In the genomic region with DNA sequence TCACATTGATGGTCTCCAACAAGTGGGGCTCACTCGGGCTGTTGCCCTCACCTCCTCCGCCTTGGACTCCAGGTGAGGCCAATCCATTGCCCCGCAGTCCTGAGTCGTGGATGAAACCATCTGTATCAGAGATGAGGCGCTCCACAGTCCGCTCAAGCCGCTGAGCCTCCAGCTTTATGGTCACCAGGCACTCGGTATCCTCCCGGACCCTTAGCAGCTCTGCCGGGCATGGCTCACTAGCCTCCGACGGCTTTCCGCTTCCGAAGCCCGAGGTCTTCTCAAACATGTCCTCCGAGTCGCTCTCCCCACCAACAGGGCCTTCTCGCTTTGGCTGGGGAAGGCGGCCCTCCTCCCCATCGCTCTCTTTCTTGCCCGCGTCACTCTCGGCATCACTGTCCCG, we compare ENCODE assay signal across 23 mouse cellular contexts.
DNase-seq lines count a peak whose midpoint lies in the region; TF ChIP-seq lines count a peak whose summit lies in the region.
"Had no signal": no experiment of that assay in that cellular context is flagged by ENCODE, and none has a peak within 500 bp of the region (broad histone marks: within the 10 kb centered on the region; RNA-seq: fewer than 3 reads in every experiment).

No protein-coding gene starts in this region.

- H3K27me3 ChIP-seq in E14TG2a.4 (ENCODE audit: insufficient read depth, low read length) = no peaks in the 10 kb centered on the region
- H3K27me3 ChIP-seq: CH12.LX; embryonic facial prominence, embryonic 12.5 days; embryonic facial prominence, embryonic 15.5 days; forebrain, embryonic 12.5 days; forebrain, embryonic 15.5 days; Patski had no signal

- no peak overlapping the region for H3K4me3 ChIP-seq in left cerebral cortex, adult 2 months
- H3K4me3 ChIP-seq in E14TG2a.4 (replicated peaks; ENCODE audit: low read length) (peak overlapping the region; percentile 64), ES-E14 (ENCODE audit: insufficient read depth in 1 of 2, low read depth in 1 of 2, low read length in 2 of 2, poor library complexity in 1 of 2, severe bottlenecking in 1 of 2) (peak overlapping the region in 1 of 2 experiments; percentile 21; a peak in 3 of 4 replicates)
- H3K4me3 ChIP-seq: embryonic facial prominence, embryonic 12.5 days; embryonic facial prominence, embryonic 15.5 days; forebrain, embryonic 12.5 days; forebrain, embryonic 15.5 days; hindbrain, embryonic 10.5 days had no signal

- no peaks in the 10 kb centered on the region for H3K9me3 ChIP-seq in E14TG2a.4 (ENCODE audit: low read length)
- H3K9me3 ChIP-seq in ES-E14 (ENCODE audit: control insufficient read depth, insufficient read depth, low read depth, low read length) = no peaks in the 10 kb centered on the region
- H3K9me3 ChIP-seq: embryonic facial prominence, embryonic 12.5 days; embryonic facial prominence, embryonic 15.5 days; forebrain, embryonic 12.5 days; forebrain, embryonic 15.5 days; hindbrain, embryonic 10.5 days had no signal

- H3K4me1 ChIP-seq in E14TG2a.4 (replicated peaks; ENCODE audit: low read depth, low read length) (peaks cover 61% of the 10 kb centered on the region), ES-E14 (ENCODE audit: control insufficient read depth in 2 of 2, insufficient read depth in 2 of 2, low read length in 2 of 2, poor library complexity in 1 of 2) (peaks cover 2 to 21% of the 10 kb centered on the region in 2 experiments)

- peak overlapping the region; percentile 3; the same call in 1 of the 2 replicates for H3K9ac ChIP-seq in ES-E14 (ENCODE audit: insufficient read depth, low read depth, low read length, poor library complexity, severe bottlenecking)
- H3K9ac ChIP-seq: embryonic facial prominence, embryonic 12.5 days; embryonic facial prominence, embryonic 15.5 days; forebrain, embryonic 12.5 days; forebrain, embryonic 15.5 days; hindbrain, embryonic 14.5 days had no signal

- no peak for TF ChIP-seq CTCF in left cerebral cortex, adult 2 months (IDR thresholded peaks at IDR 0.05)
- no peak for TF ChIP-seq CTCF in E14TG2a.4 (conservative IDR thresholded peaks at IDR 0.05; ENCODE audit: low read length)

- intact Hi-C loops in left cerebral cortex, adult 2 months (cut with DNase I) = no loop called here
- intact Hi-C loops in left cerebral cortex, postnatal 25 days (cut with DNase I) = no loop called here

- peak; percentile 48 to 50 for DNase-seq in cerebellum, postnatal 25 days
- no peak for DNase-seq in cerebellum, adult 11 months
- DNase-seq in left cerebral cortex, adult 2 months (ENCODE audit: extremely low spot score in 1 of 2, low spot score in 2 of 2) = no peak
- no peak for DNase-seq in left cerebral cortex, postnatal 25 days (ENCODE audit: low spot score in 2 of 2)
- no peak for DNase-seq in ES-E14 (ENCODE audit: low read depth, low spot score)
- no peak for DNase-seq in ovary, postnatal 10 days (ENCODE audit: low spot score)
- DNase-seq: adrenal gland, postnatal 10 days; adrenal gland, postnatal 36 days; B cell, adult 2 months; cerebellum, adult 8-10 months; gastrocnemius, postnatal 10 days; gastrocnemius, postnatal 36 days had no signal

- H3K27ac ChIP-seq in left cerebral cortex, adult 2 months = peak overlapping the region; percentile 30; the same call in 1 of the 2 replicates
- no peak overlapping the region for H3K27ac ChIP-seq in ES-E14 (ENCODE audit: insufficient read depth, low read depth, low read length, poor library complexity, severe bottlenecking)
- H3K27ac ChIP-seq: embryonic facial prominence, embryonic 12.5 days; embryonic facial prominence, embryonic 15.5 days; forebrain, embryonic 12.5 days; forebrain, embryonic 15.5 days; hindbrain, embryonic 10.5 days; hindbrain, embryonic 14.5 days; hindbrain, postnatal 0 days had no signal

- in situ Hi-C loops in ES-E14 (cut with MboI; ENCODE audit: low sequenced_read_pairs in 2 of 2, unreplicated experiment in 2 of 2) = no loop called here

- H3K36me3 ChIP-seq in E14TG2a.4 (ENCODE audit: insufficient read depth, low read length) (peaks cover 96% of the 10 kb centered on the region), ES-E14 (ENCODE audit: control insufficient read depth, insufficient read depth, low read length, poor library complexity, severe bottlenecking) (peaks cover 56% of the 10 kb centered on the region)
- H3K36me3 ChIP-seq: embryonic facial prominence, embryonic 15.5 days; G1E had no signal

TF ChIP-seq in ES-E14, 5 proteins besides CTCF, POLR2A, EP300 and RAD21:
- TF ChIP-seq HCFC1 (IDR thresholded peaks at IDR 0.05; ENCODE audit: borderline replicate concordance, insufficient read depth, low read length) (no peak), ZC3H11A (IDR thresholded peaks at IDR 0.05; ENCODE audit: borderline replicate concordance, low read depth, low read length) (no peak), CHD2 (IDR thresholded peaks at IDR 0.05; ENCODE audit: low read depth, low read length) (no peak), MAFK (IDR thresholded peaks at IDR 0.05; ENCODE audit: insufficient read depth, low read depth, low read length) (no peak), ZNF384 (IDR thresholded peaks at IDR 0.05; ENCODE audit: low read depth, low read length) (no peak)

Comparison
In these comparisons a context has a peak if more than half of its experiments do, and no peak if none do; other contexts are left out.
1. DNase-seq: peak in cerebellum, postnatal 25 days (2 of 2); none in cerebellum, adult 11 months (single experiment), left cerebral cortex, adult 2 months (0 of 2), left cerebral cortex, postnatal 25 days (0 of 2), ES-E14 (single experiment) and ovary, postnatal 10 days (single experiment).